Mouse (Mus musculus) right cerebral cortex, postnatal 10 days (tissue): ENCODE measurements around the gene C4bp.
"Not testable (repeated sequence)": the region's sequence is repeated elsewhere in the genome, so short reads cannot be mapped to it uniquely, and the experiment has no call there.

ENCODE experiments used
- DNase-seq, 2 experiments: peaks; one replicate each; pipeline ENCODE4 v3.0.0; 2021; ENCODE audit warnings: low spot score in 2 of 2

C4bp gene

DNA sequence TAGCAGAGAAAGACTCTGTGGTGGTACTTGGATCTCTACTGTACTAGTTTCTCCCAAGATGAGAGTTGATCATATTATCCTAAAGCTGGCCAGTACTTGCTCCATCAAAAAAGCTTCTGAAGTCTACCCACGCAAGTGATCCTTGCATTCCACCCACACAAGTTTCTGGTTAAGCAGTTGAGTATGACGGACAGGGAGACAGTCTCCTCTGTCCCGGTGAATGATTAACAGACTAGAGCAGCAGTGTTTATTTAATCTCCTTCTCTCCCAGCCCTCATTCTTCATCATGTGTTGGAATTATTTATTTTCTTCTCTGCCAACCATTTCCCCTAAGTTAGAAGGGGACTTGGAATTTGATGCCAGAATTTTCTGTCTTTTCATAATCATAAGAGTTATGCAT, at the start of gene C4bp:
Gene C4bp (minus strand): TSS at position 179 of the 400 bp plus-strand sequence.
- DNase-seq: no peak

DNA sequence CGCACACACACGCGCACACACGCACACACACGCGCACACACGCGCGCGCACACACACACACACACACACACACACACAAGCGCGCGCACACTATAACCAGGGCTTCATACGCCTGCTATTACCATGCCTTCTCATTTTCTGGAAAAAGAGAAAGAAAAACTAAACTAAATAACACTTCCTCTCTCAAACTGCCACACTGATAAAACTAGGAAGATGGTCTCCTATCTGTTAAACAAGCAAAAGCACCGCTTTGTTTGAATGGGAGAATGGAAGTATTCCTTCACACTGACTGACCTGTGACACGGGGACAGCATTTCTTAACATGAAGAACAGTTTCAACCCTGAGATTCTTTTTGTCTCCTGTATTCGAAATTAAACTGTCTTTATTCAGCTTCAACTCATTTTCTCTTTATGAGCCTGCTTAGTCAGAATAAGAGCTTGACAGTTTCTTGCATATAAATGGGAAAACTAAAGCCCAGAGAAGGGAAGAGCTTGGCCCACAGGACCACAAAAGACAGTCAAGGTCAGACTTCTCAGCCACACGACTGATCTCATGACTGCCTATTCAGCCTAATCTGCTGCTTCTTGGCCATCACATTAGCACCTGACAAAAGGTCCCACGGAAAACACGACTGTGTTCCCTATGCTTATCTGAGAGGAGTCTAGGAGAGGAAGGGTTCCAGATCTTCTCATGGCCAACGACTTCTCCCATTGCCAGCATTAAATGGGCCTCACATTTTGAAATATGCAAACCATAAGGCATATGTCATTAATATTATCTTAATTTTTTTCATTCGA, 49.0 kb upstream of the C4bp start:
- DNase-seq: no peak

GRCm38 (mm10) chr1:130703613-130704012, 42.2 kb upstream of the C4bp start:
- no peak for DNase-seq

DNA sequence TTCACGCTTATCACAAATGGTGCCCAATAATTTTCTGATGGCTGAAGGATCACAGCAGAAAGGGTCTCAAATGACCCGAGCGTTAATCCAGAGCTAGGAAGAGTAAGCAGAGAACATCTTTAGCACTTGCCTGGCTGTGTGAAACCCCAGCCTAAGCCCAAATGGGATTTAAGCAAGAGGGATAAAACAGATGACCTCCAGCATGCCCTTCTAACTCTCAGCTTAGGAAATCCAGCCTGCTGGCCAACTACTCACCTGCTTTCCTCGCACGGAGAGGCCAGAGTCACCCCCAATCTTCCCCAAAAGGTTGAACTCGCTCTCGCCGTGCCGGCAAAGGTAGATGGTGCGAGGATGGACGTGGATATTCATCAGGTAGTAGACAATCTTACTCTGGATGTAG, 40.5 kb upstream of the C4bp start:
- DNase-seq: no peak

GRCm38 (mm10) chr1:130699937-130700633, 38.7 kb upstream of the C4bp start:
- DNase-seq: peak; percentile 59 to 62

GRCm38 (mm10) chr1:130698601-130699000, 37.2 kb upstream of the C4bp start:
- no peak for DNase-seq

- DNase-seq: no peak
These were observed 22.5 kb upstream of the C4bp start for GRCm38 (mm10) chr1:130683905-130684304.

- DNase-seq: no peak
These were observed 20.4 kb upstream of the C4bp start for GRCm38 (mm10) chr1:130681656-130682413.

- no peak for DNase-seq
These were observed 19.6 kb upstream of the C4bp start for GRCm38 (mm10) chr1:130681075-130681474.

- no peak for DNase-seq
These were observed 17.1 kb upstream of the C4bp start for GRCm38 (mm10) chr1:130678551-130678950.

DNA sequence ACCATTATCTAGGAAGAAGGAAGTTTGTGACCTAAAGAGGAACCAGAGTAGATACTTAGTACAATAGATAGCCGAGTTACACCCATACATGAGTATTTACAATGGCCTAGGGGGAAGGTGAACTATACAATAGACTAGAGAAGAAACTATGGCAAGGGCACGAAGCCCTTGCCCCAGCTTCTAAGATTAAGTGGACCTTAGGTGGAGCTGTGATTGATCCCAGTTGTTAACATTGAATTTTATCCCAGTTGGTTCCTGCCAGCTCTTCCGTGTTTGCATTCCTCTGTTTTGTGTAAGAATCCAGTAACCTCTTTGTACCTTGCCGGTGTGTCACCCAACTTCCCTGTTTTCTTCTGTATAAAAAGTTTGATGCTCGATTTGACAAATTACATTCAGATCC, 2.1 kb upstream of the C4bp start:
- DNase-seq: not testable (repeated sequence)

DNA sequence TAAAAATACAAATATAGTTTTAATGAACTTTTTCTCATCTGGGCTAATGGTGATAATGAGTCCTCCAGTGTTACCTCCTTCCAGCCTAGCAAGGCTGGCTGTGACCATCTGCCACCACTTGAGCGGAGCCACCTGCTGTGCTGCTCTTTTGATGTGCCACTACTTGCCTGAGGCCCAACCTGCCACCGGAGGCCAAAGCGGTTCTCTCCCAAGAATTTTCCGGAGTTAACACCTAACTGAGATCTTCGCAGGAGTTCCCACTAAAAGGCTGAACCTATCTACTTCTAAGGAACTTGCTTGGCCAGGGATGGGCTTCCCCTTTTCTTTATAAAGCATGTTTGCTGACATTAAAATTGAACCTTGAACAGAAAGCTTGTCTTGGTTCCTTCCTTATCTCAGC, 1.8 kb downstream of the C4bp start:
- not testable (repeated sequence) for DNase-seq

DNA sequence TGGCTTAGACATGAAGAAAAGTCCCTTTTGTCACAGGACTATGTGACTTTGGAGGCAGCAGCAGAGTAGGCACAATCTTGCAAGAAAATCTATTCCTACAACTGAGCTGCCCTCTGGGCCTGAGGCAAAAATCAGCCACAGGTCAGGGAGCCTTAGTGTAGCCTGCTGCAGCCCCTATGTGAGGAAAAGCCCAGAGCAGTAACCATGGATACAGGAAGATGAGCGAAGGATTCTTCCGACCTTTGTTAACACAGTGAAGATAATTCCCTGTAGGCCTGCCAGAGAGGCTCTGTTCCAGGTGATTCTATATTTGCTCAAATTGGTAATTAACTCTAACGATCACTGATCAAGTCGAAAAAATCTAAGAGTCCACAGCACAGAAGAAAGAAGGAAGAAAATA, 17.3 kb downstream of the C4bp start:
- no peak for DNase-seq

DNA sequence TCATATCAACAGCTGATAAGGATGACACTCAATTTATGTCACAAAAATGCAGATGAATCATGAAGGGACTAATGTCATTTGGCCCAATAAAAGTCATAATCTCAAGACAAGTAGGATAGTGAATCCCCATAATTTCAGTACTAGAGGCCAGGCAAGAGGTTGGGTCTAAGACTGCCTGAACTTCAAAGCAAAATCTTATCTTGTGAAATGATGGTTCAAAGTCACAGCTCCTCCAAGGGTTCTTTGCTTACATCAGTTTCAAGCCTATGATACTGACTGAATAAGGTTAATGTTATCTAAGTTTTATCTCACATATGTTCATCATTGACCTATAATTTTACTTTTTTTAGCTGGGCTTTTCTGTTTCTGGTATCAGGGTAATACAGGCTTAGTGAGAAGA, 20.5 kb downstream of the C4bp start:
- DNase-seq: no peak

DNA sequence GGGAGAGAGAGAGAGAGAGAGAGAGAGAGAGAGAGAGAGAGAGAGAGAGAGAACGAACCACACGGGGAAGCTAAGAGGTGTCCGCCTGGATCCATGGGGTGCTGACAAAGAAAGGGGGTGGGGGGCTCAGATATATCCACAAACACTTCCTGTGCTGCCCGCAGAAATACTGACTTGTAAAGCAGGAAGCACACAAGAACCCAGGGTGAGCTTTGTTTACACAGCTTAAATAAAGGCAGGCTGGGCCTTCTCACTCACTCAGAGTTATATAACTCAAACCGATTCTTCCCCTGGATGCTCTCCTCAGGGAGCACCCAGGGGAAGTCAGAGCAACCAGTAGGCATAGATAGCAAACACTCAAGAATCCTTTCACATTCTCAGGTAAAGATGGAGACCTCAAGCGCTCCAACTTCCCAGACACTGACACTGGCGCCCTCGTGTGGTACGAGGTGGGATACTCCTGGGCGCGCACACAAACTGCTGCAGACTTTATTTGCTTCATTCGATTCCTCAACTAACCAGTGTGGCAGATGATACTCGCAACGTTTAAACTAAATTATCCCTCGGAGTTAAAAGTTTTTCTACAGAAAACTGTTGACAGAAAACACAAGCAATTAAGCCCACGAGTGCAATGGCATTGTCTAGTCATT, 27.5 kb downstream of the C4bp start:
- DNase-seq: peak; percentile 69 to 81

DNA sequence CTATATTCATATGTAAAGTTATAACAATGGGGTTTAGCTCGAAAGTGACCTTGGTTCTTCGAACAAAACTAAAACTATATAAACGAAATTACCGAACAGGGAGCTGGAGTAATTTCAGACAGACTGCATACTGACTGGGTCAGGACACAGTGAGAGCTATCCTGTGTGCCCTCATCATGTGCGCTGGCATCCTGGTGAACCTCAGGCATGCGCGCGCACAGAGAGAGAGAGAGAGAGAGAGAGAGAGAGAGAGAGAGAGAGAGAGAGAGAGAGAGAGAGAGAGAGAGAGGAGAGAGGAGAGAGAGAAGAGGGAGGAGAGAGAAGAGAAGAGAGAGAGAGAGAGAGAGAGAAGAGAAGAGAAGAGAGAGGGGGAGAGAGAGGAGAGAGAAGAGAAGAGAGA, 28.1 kb downstream of the C4bp start:
- no peak for DNase-seq

- no peak for DNase-seq
These were observed 31.9 kb downstream of the C4bp start, which contains the start of gene Zp3r for GRCm38 (mm10) chr1:130629521-130629920. Zp3r (minus strand) TSS chr1:130629621.

DNA sequence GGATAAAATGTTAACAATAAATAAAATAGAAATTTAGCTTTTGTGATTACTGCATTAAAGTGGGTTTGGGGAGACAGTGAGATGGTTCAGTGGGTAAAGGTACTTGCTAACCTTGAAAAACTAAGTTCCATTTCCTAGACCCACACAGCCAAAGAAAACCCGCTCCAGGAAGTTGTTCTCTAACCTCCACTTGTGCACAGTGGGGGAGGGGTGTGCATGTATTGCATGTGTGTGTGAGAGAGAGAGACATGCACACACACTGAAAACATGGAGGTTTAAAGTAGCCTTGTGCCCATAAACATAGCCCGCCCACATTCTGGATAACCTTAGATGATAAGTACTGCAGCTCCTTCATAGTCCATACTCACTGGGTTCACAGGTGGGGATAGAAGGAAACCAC, 65.1 kb downstream of the C4bp start:
- DNase-seq: no peak

GRCm38 (mm10) chr1:130588659-130589058, 72.8 kb downstream of the C4bp start:
- no peak for DNase-seq
